Mouse (Mus musculus) CD8-positive naive resting alpha-beta T cell, adult 57 days (primary cell): ENCODE measurements around the gene Rreb1. TPM values are rescaled to one million over a fixed set of nuclear protein-coding genes. Genes with fewer than 3 reads are reported as not detected.

Experiments
- total RNA-seq: library from RNA; stranded (reverse); gene quantifications from one replicate; pipeline ENCODE4 v1.2.4, GENCODE M21; 2023

Gene Rreb1
- 55.8 TPM for total RNA-seq

GRCm38 (mm10) chr13:37778147-37778593, at the start of gene Rreb1:
Rreb1 (plus strand) TSS chr13:37778400.

GRCm38 (mm10) chr13:37993704-37994404, 215.7 kb downstream of the Rreb1 start, which contains the start of gene Ssr1:
Ssr1 (minus strand) TSS chr13:37994217.

Other genes starting within 250 kb of the Rreb1 start
- 43.8 TPM for gene Ssr1, start 215.8 kb downstream of the Rreb1 start, total RNA-seq